Mouse (Mus musculus) midbrain, embryonic 11.5 days (tissue): ENCODE measurements at regions not wholly inside any gene's neighbourhood (a gene's known extent, or its start where the extent isn't known, plus 50 kb on each side); places are given as distances from the start of the nearest gene placed in this dataset.

ENCODE experiments used
- ATAC-seq: fragments of 200-750 bp; cut with Nextera tagmentation; 2 replicates; pipeline ENCODE4 v1.8.0; 2017; ENCODE audit warnings: moderate TSS enrichment, moderate library complexity; ENCODE audit not compliant: low FRiP score
- DNase-seq: peaks from one replicate; pipeline ENCODE4 v3.0.0; 2015; ENCODE audit warnings: low spot score; ENCODE audit errors: missing footprints
- H3K27ac ChIP-seq: fragments of 300-500 bp; sonication (generic); 2 replicates; pipeline ENCODE4 v1.5.1; 2014; ENCODE audit warnings: low read depth, low read length
- H3K27me3 ChIP-seq: fragments of 300-500 bp; sonication (generic); 2 replicates; pipeline ENCODE4 v1.6.1; 2014; ENCODE audit warnings: mild to moderate bottlenecking, low read length, moderate library complexity, mixed read lengths; ENCODE audit not compliant: control insufficient read depth, insufficient read depth
- H3K36me3 ChIP-seq: fragments of 300-500 bp; sonication (generic); 2 replicates; pipeline ENCODE4 v1.6.1; 2014; ENCODE audit warnings: mild to moderate bottlenecking, low read length, moderate library complexity, mixed read lengths; ENCODE audit not compliant: control insufficient read depth, insufficient read depth
- H3K4me1 ChIP-seq: fragments of 300-500 bp; sonication (generic); 2 replicates; pipeline ENCODE4 v1.6.1; 2014; ENCODE audit warnings: low read length; ENCODE audit not compliant: control insufficient read depth, insufficient read depth
- H3K4me2 ChIP-seq: fragments of 300-500 bp; sonication (generic); 2 replicates; pipeline ENCODE4 v1.6.1; 2014; ENCODE audit warnings: mild to moderate bottlenecking, moderate library complexity
- H3K4me3 ChIP-seq: fragments of 300-500 bp; sonication (generic); 2 replicates; pipeline ENCODE4 v1.5.1; 2014; ENCODE audit warnings: low read depth, low read length
- H3K9ac ChIP-seq: fragments of 300-500 bp; sonication (generic); 2 replicates; pipeline ENCODE4 v1.6.1; 2014; ENCODE audit warnings: low read length
- H3K9me3 ChIP-seq: fragments of 300-500 bp; sonication (generic); 2 replicates; pipeline ENCODE4 v1.6.1; 2016; ENCODE audit warnings: low read length; ENCODE audit not compliant: control insufficient read depth
- WGBS: fragments of 180-500 bp; shearing (Covaris S2); extraction: QIAGEN DNeasy Blood & Tissue Kit; methylation state at CpG from one replicate; pipeline ENCODE4 v1.1.7; 2014; 5-methylcytosine and 5-hydroxymethylcytosine counted together

DNA sequence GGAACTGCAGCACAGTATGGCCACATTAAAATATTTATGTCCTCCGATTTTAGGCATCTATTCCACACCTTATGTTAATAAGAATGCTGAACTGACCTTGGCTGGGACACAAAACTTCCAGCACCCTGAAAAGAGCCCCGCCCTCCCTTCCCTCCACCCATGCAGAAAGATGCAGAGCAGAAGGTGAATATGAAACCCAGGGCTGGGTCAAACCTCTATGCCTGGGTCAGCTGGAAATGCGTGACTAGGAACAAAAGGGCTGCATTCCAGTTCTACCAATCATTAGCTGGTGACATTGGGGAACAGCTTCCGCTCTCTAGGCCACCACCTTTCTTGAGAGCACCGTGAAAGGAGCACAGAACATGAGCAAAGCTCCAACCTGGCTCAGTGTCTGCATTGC, 114.9 kb upstream of the Slc24a5 start:
- Histone ChIP-seq H3K36me3 (no peaks in the 10 kb centered on the region), H3K9ac (no peak overlapping the region), H3K4me3 (no peak overlapping the region), H3K9me3 (no peaks in the 10 kb centered on the region), H3K4me2 (no peak overlapping the region), H3K4me1 (peaks cover 2% of the 10 kb centered on the region), H3K27me3 (no peaks in the 10 kb centered on the region), H3K27ac (no peak overlapping the region)
- DNase-seq (no peak), ATAC-seq (no peak)
- 76% methylated on average over 5 of the region's 5 CpGs for WGBS

DNA sequence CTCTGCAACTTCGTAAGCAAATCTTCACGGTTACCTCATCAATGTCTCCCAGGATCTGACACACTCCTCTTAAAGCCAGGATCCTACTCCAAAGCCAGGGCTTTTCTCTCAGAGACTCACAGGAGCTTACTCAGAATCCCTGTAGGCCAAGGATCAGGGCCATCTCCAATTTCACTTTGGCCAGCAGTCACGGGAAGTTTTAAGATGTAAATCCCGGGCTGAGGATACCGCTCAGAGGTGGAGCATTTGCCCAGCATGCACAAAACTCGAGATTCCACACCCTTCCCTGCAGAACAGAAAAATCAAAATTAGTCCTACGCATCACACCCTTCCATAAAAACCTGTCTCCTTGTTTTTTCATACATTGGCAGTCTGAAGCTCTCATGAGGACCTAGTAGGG, 112.1 kb upstream of the Slc24a5 start:
- Histone ChIP-seq H3K4me1 (no peaks in the 10 kb centered on the region; the same call in 1 of the 2 replicates), H3K9ac (no peak overlapping the region), H3K9me3 (no peaks in the 10 kb centered on the region), H3K27ac (no peak overlapping the region), H3K27me3 (no peaks in the 10 kb centered on the region), H3K36me3 (no peaks in the 10 kb centered on the region), H3K4me2 (no peak overlapping the region), H3K4me3 (no peak overlapping the region)
- ATAC-seq (no peak), DNase-seq (peak; percentile 86)
- 31% methylated on average over 7 of the region's 7 CpGs for WGBS

DNA sequence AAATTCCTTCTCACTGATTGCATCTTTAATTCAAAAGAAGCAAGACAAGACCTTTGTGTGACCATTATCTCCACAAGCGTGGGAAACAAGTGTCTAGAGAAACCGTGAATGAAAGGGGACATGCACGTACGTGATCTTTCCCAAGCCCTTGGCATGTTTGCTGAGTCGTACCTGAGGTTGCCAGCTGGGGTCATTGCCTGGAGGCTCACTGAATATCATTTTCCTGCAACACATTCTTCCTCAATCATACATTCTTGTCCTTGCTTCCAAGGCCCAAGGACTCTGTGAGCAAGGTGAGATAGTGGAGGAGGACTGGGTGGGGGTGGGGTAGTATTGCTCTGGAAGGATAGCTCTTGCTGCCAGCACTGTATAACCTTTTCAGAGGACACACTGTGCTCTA, 108.5 kb upstream of the Slc24a5 start:
- Histone ChIP-seq H3K4me3 (no peak overlapping the region), H3K4me1 (no peaks in the 10 kb centered on the region), H3K36me3 (no peaks in the 10 kb centered on the region), H3K9ac (no peak overlapping the region), H3K27ac (no peak overlapping the region), H3K27me3 (no peaks in the 10 kb centered on the region), H3K4me2 (no peak overlapping the region), H3K9me3 (no peaks in the 10 kb centered on the region)
- 90% methylated on average over 5 of the region's 5 CpGs for WGBS
- DNase-seq (no peak), ATAC-seq (no peak)

DNA sequence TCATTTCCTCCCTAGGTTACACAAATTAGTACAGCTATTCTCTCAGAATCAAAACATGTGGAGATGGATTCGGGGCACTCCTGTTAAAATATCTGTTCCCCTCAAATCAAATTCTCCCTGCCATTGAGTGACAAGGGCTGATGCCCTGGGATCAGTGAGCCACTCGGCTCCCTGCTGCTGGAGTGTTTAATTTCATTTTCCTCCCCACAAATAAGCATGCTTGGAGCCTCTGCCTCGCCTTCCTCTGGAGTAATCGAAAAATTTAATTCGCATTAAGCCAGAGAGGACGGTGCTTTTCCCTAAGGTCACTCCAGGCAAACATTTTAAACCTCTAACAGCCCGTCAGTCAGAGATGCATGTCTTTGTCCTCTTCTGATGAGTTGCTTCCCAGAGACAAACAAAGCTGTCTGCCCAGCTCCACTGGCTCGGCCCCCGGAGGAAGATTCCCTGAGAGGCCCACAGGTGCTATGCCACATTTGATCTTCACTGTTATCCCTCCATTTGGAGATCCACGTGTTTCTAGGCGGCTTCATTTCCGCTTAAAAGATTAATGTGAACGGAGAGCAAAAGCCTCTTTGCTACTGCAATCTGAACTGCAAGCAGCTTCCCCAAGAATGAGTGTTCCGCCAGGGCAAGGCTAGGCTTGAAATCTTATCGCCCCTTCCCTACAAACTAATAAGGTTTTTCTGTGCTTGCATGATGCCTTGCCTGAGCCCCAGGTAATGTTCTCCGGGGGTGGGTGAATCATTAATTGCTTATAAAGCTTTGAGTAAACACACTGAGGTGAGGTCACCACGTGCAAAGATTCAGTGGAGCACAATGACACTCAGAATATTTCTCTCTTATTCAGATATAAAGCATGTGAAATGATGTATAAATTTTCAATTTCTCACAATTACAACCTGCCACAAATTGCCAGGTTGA, 95.8 kb upstream of the Slc24a5 start:
- Histone ChIP-seq H3K4me3 (no peak overlapping the region), H3K36me3 (no peaks in the 10 kb centered on the region), H3K4me1 (no peaks in the 10 kb centered on the region), H3K9ac (no peak overlapping the region), H3K27ac (no peak overlapping the region), H3K9me3 (no peaks in the 10 kb centered on the region), H3K4me2 (no peak overlapping the region), H3K27me3 (no peaks in the 10 kb centered on the region)
- DNase-seq, result peak; percentile 82
- ATAC-seq, result peak; percentile 68
- 45% methylated on average over 17 of the region's 17 CpGs for WGBS

DNA sequence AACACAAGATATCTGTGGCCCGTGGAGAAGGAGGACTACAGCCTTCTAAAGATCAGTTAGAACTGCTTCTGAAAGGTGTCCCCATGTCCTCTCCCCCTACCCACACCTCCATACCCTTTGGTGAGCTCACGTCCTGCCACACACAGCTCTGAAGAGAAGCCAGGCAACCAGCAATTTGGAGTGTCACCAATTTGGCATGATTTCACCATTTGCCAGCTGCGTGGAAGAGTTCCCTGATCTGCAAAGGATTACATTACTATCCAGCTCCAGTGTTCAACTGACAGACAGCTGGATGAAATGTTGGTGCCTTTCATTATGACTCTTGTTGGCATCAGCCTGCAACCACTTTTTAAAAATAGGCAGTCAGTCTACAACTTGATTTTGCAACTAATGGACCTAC, 92.8 kb upstream of the Slc24a5 start:
- Histone ChIP-seq H3K9me3 (no peaks in the 10 kb centered on the region), H3K4me2 (no peak overlapping the region), H3K27ac (no peak overlapping the region), H3K36me3 (no peaks in the 10 kb centered on the region), H3K9ac (no peak overlapping the region), H3K4me3 (no peak overlapping the region), H3K4me1 (no peaks in the 10 kb centered on the region), H3K27me3 (no peaks in the 10 kb centered on the region)
- DNase-seq (no peak), ATAC-seq (no peak)
- WGBS, result 70% methylated on average over 3 of the region's 3 CpGs

DNA sequence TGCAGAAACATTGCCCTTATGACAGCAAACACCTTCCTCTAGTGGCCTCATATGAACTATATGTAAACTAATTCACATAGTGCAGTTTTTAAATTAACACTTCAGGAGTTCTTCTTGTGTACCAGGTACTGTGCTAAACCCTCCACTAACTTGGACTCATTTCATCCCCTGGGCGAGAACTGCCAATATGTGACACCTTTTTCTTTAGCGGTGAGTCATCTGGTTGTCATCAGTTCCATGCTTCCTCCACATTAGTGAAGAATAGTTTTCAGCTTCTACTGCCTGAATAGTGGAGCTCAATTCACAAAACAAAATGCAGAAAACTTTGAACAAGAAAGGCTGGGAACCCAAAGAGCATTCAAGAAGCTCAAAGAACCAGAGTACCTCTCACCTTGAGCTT, 76.9 kb upstream of the Slc24a5 start:
- Histone ChIP-seq H3K27ac (no peak overlapping the region), H3K4me1 (no peaks in the 10 kb centered on the region), H3K4me3 (no peak overlapping the region), H3K27me3 (no peaks in the 10 kb centered on the region), H3K9ac (no peak overlapping the region), H3K4me2 (no peak overlapping the region), H3K9me3 (no peaks in the 10 kb centered on the region), H3K36me3 (no peaks in the 10 kb centered on the region)
- WGBS, result 96% methylated on average over 2 of the region's 2 CpGs
- DNase-seq, result no peak
- ATAC-seq, result no peak

DNA sequence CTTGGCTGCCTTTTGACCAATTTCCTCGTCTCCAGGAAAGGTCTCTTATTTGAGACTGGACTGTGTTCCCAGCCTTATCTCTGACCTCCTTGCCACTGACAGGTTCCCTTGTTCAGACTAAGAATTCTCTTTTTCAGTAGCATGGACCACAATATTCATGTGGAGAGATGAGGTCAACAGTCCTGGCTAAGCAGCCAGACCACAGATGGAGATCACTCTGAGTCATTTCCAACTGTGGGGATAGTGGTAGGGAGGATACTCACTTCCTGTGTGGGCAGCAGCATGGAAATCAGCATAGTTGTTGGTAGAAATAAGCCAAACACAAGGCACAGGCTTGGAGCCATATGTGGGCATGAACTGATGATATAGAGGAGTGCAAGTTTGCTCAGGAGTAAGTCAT, 52.9 kb upstream of the Slc24a5 start:
- H3K9ac ChIP-seq, result no peak overlapping the region
- 100% methylated on average over 1 of the region's 1 CpGs for WGBS
- H3K27ac ChIP-seq, result no peak overlapping the region
- H3K36me3 ChIP-seq, result no peaks in the 10 kb centered on the region
- no peak for DNase-seq
- ATAC-seq, result no peak
- no peaks in the 10 kb centered on the region for H3K27me3 ChIP-seq
- no peak overlapping the region for H3K4me3 ChIP-seq
- H3K4me2 ChIP-seq, result no peak overlapping the region
- no peaks in the 10 kb centered on the region for H3K4me1 ChIP-seq
- no peaks in the 10 kb centered on the region for H3K9me3 ChIP-seq

DNA sequence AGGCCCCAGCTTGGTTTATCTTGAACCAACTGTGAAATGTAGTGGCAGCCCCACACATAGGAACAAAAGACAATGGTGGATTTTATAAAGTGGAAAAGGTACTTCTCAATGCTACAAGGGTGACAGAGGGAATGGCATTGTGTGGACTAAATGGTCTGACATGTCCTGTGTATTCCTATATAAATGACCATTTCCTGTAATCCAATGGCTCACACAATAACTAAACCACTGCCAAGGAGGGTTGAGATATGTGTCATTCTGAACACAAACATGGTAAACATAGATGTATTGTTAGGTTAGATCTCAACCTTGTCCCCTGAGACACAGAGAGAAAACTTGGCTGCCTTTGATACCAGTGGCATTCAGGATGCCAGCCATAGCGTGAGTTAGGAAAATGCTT, 51.0 kb upstream of the Slc24a5 start:
- H3K9ac ChIP-seq, result no peak overlapping the region
- no peak overlapping the region for H3K4me2 ChIP-seq
- no peak overlapping the region for H3K4me3 ChIP-seq
- no peaks in the 10 kb centered on the region for H3K27me3 ChIP-seq
- H3K27ac ChIP-seq, result no peak overlapping the region
- no peaks in the 10 kb centered on the region for H3K4me1 ChIP-seq
- no peak for DNase-seq
- ATAC-seq, result no peak
- H3K36me3 ChIP-seq, result no peaks in the 10 kb centered on the region
- H3K9me3 ChIP-seq, result no peaks in the 10 kb centered on the region
- 91% methylated on average over 1 of the region's 1 CpGs for WGBS
